Mouse (Mus musculus) CH12.LX (cell line): ENCODE data around the gene Ergic1.

ENCODE experiments used
- CTCF ChIP-seq, 2 experiments: IDR thresholded peaks in 1 of 2; conservative IDR thresholded peaks in 1 of 2; 2 replicates each; pipeline ENCODE4 v1.5.1; 2011 to 2012; ENCODE audit warnings: low read depth in 2 of 2, low read length in 2 of 2, improper control_type of control experiment in 1 of 2, inconsistent platforms in 1 of 2, mild to moderate bottlenecking in 1 of 2, moderate library complexity in 1 of 2
- MYC ChIP-seq: IDR thresholded peaks from 2 replicates; pipeline ENCODE4 v1.6.1; 2011; ENCODE audit warnings: low read depth, mild to moderate bottlenecking, improper control_type of control experiment, low read length

GRCm38 (mm10) chr17:26614286-26614685 lies 53.0 kb downstream of the Ergic1 start:
- TF ChIP-seq MYC, result no peak
- TF ChIP-seq CTCF (conservative IDR thresholded peaks at IDR 0.05 in 1 of 2, IDR thresholded peaks at IDR 0.05 in 1 of 2; ENCODE audit: low read depth in 2 of 2, low read length in 2 of 2), result no peak
